Mouse (Mus musculus): Measurements from ENCODE around the gene Vamp2. TPM values are rescaled to one million over a fixed set of nuclear protein-coding genes. Genes with fewer than 3 reads are reported as not detected.

The Vamp2 gene
- total RNA-seq, 2 experiments from 2014 or later, result 61.1 to 70.4 TPM

DNA sequence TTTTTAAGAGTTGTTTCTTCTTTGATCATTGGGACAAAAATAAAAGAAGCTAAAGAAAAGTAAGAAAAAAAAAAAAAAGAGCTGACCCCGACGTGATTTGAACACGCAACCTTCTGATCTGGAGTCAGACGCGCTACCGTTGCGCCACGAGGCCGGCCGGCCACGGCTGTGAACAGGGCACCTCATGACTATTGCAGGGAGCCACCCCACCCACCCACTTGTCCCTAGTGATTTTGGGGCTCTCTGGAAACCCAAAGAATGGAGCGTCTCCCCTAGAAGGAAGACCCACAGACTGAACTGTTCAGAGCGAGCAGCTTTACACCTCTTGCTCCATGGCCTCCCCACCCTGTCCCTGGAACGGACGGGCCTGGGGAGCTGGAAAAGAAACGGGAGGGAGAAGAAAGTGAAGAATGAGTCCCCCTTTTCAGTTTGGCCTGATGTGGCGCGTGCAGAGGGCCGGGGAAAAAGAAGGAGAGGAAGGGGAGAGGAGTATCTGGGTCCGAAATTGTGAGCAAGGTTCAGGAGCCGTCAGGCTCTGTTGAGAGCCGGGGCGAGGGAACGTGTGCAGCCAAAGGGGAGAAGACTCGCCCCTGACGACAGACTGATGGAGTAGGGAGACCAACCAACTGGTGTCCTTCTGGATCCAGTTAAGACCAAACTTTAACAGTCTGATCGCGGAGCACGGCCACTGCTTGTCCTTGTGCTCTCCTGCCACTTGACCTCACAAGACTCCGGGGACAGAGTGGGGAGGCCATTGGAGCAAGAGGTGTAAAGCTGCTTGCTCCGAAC, 24.7 kb upstream of the Vamp2 start:
- peak; percentile 86 to 88 for DNase-seq (ENCODE audit: low spot score in 2 of 2)

DNA sequence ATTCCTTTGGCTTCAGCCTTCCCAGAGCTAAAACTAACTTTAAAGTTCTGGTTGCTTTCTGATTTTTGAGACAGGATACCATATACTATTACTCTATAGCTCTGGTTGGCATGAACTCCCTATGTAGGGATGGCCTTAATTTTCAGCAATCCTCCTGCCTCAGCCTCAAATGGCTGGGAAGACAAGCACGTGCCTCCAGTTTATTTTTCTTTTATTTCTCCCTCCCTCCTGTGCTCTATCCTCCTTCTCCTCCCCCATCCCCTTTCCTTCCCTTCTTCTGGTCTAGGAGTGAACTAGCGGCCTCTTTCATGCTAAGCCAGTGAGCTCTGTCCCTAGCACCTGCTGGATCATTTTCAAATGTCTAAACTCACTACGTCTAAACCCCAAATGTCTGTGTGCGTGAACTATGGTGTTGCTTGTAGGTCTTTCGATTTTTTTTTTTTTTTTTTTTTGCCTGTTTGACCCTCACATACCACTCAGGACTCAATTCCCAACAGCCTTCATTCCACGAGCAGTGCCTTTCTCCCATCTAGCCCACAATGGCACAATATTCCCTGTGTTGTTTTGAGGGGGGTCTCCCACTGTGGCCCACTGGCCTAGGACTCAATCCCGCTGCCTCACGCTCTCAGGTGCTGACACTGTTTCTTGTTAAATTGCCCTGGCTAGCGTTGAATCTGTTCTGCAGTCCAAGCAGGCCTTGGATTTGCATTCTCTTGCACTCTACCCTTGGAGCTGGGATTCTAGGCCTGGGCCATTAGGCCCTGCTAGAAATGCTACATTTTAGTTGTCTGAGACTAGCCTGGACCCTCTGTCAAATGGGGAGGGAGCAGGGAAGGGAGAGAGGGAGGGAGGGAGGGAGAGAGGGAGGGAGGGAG, 23.8 kb upstream of the Vamp2 start:
- no peak for DNase-seq (ENCODE audit: low spot score in 2 of 2)

DNA sequence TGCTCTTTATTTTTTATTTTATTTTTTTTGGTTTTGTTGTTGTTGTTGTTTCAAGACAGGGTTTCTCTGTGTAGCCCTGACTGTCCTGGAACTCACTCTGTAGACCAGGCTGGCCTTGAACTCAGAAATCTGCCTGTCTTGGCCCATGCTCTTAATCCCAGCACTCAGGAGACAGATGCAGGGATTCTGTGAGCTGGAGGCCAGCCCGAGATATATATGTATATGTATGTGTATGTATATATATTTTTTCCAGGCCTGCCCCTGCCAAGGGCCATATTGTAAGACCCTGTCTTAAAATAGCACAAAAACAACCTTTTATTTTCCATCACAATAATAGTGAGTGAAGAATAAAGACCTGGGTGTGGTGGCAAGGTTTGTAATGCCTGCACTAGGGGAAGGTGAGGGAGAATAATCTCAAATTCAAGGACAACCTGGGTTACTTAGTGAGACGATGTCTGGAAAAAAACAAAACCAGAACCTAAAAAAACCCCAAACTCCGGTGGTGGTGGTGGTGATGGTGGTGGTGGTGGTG, 22.8 kb upstream of the Vamp2 start:
- DNase-seq (ENCODE audit: low spot score in 2 of 2), result no peak

DNA sequence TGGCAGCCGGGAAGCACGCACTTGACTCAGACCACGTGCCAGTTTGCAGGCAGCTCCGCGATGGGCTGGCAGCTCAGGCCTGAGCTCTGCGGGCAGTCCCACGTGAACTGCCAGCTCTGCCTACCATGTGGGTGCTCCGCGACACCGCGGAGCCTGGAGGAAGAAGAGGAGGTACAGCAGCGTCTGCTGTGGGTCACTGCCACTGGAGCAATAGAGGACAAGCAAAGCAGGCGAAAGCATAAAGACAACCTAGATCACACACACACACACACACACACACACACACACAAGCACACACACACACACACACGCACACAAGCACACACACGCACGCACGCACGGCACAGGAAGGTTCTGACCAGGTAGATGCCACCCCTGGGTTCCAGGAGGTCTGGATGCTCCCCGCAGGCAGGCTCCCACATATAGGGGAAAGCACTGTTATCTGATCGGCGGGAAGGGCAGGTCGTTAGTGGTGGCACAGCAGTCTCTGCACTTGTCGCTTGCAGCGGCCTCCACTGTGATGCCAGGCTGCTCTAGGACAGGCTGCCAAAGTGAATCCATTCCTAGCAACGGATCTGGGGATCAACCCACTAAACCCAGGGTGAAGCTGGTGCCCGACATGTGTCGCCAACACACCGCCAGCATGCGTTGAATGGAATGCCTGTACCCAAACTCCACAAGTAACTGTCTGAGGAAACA, 22.0 kb upstream of the Vamp2 start:
- DNase-seq (ENCODE audit: low spot score in 2 of 2), result no peak

DNA sequence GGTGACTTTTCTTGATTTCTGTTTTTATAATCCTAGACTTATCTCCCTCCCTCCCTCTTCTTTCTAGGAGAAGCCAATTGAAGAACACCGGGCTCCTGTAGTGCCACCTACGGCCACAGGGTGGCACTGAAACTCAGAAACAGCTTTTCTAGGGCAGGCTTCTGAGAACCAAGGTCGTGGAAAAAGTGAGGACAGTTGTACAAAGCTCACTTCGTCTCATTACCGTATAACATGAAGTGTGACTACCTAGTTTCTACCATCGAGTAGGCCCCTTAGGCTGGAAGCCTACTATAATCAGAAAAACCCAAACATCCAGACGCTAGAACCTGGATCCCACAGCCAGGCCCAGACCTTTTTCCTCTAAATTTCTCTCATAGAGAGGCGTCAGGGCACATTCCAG, 21.3 kb upstream of the Vamp2 start:
- peak; percentile 83 to 85 for DNase-seq (ENCODE audit: low spot score in 2 of 2)

- no peak for DNase-seq (ENCODE audit: low spot score in 2 of 2)
Measured at GRCm38 (mm10) chr11:69067601-69068000, 20.7 kb upstream of the Vamp2 start.

DNA sequence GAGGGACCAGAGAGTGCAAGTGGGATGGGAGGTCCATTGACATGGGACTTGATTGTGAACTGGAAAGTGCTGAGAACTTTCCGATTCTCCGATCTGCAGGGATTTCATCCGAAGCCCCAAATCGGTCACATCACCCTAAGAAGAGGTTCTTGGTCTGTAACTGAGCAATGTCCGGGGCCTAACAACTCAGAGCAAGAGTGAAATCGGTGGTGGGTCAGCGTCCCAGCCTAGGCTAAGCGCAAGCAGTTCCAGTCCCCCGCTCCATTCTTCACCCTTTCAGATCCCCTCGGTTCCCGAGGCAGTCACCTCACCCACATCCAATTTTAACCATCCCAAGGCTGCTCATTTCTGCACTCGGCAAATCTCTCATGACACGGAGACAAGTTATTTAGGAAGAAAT, 18.2 kb upstream of the Vamp2 start:
- no peak for DNase-seq (ENCODE audit: low spot score in 2 of 2)

DNA sequence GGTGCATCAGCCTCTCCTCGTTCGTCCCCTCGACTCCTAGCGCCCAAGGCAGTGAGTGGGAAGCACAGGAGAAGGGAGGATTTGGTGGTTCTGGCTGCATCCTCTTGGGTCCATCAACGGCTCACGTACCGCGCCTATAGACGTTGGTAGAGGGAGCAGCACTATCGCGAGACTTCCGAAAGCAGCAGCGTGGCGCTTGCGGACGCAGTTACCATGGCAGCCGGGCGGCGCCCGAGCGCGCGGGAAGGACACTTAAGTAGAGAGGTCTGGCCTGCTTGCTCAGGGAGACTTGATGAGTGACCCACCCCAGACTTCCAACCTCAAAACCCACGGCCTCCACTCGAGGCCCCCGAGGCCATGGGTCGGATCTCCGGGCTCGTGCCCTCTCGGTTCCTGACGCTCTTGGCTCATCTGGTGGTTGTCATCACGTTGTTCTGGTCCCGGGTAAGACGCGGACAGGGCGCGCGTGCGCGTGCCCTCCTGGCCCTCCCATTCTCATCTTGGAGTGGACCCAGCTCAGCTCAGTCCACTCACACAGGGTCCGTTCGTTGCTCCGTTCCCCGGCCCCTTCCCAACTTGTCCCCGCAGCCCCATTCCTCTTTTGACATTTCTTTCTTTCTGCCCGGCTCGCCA, 17.6 kb upstream of the Vamp2 start, which contains the start of gene Tmem107:
Gene Tmem107, plus strand, starts transcription at position 217 of the 633 bp plus-strand sequence.
- DNase-seq (ENCODE audit: low spot score in 2 of 2), result peak; percentile 84 to 96

DNA sequence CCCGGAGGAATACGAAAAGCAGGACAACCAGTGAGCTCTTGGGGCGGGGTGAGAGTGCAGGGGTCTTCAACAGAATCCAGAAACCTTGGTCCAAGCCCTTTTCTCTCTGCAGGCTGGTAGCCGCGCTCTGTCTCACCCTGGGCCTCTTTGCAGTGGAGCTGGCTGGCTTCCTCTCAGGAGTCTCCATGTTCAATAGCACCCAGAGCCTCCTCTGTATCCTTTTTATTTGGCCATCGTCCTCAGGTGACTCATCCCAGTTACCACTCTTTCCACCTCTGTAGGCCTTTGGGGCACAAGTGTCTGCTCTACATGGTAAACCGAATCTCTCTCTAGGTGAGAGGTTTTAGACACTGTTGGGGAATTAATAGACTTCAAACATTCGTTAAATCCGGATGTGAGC, 17.0 kb upstream of the Vamp2 start:
- no peak for DNase-seq (ENCODE audit: low spot score in 2 of 2)

DNA sequence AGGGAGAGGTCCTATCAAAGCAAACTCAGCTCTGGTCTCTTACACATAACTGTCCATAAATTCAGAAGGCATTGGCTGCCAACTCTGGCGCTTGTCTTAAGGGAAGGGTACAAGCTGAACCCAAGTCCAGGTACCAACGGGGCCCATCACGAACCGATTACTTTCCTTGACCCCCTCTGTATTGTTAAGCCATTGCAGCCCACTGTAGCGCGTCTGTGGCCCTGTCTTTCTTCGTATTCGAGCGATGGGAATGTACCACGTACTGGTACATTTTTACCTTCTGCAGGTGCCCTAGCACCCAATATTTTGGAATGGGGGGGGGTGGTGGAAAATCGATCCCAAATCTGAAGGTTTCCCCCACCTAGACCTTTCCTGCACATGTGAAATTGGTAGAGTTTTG, 16.1 kb upstream of the Vamp2 start:
- DNase-seq (ENCODE audit: low spot score in 2 of 2), result no peak

DNA sequence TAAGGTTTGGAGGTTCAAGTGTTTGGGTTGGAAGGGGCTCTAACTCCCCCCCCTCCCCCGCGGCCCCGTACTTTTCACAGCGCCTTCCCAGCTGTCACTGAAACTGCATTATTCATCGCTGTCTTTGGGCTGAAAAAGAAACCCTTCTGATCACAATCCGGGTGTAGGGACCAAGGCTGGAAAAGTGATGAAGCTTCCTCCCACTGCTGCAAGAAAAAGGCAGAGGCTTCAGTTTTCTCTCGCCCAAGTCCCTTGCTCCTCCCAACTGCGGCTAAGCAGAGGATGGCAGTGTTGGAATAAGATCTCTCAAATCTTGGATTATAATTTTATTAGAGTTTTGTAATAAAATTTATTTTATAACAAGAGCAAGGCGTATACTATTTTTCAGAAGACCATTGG, 15.6 kb upstream of the Vamp2 start:
- no peak for DNase-seq (ENCODE audit: low spot score in 2 of 2)

GRCm38 (mm10) chr11:69073065-69073888, 15.0 kb upstream of the Vamp2 start:
- peak in 1 of 2 experiments; percentile 81 for DNase-seq (ENCODE audit: low spot score in 2 of 2)

DNA sequence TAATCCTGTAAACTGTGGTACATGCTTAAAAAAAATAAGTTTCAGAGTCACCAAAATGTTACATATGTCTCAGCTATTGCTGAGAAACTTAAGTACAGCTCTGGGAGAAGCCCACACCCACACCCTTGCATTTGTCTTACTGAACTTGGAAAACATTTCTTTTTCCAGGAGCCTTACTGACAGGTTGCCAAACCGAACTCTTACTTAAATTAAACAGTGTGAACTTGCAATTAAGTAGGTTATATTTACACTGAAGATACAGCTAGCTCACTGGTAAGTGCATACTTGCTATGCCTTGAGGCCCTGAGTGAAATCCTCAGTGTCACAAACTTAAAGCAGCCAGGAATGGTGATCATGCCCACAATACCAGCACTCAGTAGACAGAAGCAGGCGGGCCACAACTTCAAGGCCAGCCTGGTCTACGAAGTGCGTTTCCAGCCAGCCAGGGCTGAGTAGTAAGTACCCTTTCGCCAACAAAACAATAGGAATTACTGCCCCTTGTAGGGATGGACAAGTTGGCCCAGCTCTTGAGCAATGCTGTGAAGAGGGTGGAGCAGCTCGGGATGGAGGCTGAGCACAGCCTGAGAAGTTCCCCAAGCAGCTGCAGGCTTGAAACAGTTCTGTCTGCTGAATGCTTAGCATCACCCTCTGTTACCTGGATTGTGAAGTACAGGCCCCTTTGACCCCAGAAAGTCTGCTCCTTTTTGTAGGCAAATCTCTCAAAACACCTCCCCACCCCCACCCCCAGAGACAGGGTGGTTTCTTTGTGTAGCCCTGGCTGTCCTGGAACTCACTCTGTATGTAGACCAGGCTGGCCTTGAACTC, 14.1 kb upstream of the Vamp2 start:
- no peak for DNase-seq (ENCODE audit: low spot score in 2 of 2)

GRCm38 (mm10) chr11:69074776-69075069, 13.6 kb upstream of the Vamp2 start:
- no peak for DNase-seq (ENCODE audit: low spot score in 2 of 2)

GRCm38 (mm10) chr11:69075764-69076479, 12.4 kb upstream of the Vamp2 start:
- no peak for DNase-seq (ENCODE audit: low spot score in 2 of 2)

DNA sequence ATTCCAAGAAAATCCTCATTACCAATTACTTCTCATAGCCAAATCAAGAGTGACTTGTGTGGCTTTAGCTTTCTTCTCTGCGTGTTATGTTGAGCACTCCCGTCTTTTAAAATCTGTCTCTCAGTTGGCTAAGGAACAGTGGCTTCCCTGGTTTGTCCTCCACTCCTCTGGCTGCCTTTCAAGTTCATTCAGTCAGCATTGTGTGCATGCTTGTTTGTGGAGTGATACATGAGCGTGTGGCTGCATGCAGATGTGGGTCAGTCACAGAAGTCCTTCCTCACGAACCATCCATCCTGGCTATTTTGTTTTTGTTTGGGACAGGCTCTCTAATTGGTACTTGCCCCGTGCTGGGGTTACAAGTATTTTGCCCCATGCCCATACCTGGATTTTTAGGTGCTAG, 11.7 kb upstream of the Vamp2 start:
- DNase-seq (ENCODE audit: low spot score in 2 of 2), result no peak

DNA sequence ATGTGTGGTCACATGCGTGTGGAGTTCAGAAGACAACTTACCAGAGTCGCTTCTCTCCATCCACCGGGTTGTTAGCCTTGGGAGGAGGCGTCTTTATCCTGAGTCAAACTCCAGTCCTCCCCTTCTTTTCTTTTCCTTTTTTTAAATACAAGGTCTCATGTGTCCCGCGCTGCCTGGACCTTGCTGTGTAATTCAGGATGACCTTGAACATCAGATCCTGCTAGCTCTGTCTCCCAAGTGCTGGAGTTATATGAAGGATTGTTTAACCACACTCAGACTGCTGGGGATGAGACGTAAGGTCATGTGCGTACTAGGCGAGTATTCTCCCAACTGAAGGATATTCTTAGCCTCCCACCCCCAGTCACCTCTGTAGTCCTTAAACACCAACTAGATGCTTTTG, 11.0 kb upstream of the Vamp2 start:
- no peak for DNase-seq (ENCODE audit: low spot score in 2 of 2)

DNA sequence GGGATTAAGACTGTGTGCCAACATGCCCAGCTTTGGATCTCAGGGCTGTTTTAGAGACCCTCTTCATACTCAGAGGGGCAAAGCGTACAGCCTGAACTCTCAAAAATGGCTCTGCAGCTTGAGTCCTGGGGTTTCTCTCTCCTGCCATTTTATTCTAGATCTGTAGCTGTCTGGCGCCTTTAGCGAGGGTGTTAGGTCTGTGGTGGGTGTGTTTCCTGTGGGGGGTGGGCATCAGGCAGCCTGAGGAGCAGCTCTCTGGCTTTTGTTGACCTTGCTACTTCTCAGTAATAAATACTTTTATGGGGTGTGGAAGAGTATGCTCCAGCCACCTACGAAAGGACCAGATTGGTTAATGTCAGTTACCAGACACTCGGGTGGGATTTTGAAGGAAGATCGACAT, 10.2 kb upstream of the Vamp2 start:
- DNase-seq (ENCODE audit: low spot score in 2 of 2), result no peak

All from gastrocnemius, postnatal 4 days (tissue).